Mouse (Mus musculus) urinary bladder, postnatal 14 days (tissue): ENCODE measurements at regions not wholly inside any gene's neighbourhood (a gene's known extent, or its start where the extent isn't known, plus 50 kb on each side); places are given as distances from the start of the nearest gene placed in this dataset.
"Not testable (repeated sequence)": the region's sequence is repeated elsewhere in the genome, so short reads cannot be mapped to it uniquely, and the experiment has no call there.

ENCODE experiments used
- DNase-seq: peaks from one replicate; pipeline ENCODE4 v3.0.0; 2021; ENCODE audit warnings: low spot score

DNA sequence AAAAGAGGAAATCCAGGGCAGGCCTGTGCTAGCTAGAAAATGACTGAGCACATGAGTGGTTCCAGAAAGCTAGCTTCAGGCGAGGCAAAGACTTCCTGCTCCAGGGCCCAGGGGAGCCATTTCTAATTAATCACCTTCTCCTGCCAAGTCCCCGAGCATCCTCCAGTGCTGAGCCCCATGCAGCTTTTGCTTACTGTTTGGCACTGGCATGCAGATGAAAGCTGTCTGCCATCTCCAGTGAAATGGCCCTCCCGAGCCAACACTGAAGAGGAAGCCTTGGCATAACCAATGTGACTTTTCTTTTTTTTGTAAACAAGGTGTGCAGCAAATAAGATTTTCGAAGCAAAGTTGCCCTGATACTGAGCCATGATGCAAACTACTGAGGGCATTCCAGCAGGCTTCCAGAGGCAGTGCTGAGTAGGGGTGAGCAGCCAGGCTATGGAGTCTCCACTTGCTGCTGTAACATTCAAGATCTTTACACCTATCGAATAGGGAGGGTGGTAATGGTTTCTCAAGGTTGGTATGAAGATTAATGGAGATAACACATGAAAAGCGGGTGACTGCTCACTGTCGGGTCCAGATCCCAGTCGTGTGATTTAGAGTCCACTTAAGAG lies 125.4 kb upstream of the Immp2l start:
- DNase-seq = no peak

DNA sequence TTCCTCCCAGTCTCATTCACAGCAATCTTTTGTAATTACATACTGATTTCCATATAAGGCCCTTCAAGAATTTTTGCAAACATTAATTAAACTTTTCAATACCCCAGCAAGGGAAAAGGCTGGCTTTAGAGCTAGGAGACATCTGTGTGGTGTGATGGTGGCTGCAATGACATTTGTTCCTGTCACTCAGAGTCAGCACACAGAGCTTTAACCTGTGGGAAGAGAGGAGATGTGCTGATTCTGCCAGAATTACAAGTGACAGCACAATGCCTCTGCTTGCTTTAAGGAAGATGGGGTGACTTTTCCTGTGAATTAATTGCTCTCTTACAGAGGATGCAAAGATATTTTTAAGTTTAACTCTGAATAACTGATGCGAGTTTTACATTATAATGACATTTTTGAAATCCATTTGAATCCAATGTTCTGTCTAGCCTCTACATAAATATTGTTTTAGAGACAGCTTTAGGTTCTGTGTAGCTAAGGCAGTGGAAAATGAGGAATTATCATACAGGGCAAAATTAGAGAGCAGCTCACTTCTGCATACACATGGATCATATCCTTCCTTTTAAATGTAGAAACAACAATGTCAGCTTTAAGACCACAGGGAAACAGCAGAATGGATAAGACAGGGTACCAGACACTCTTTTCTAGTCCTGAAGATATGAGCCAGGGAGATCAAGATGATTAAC lies 118.1 kb upstream of the Immp2l start:
- no peak for DNase-seq

DNA sequence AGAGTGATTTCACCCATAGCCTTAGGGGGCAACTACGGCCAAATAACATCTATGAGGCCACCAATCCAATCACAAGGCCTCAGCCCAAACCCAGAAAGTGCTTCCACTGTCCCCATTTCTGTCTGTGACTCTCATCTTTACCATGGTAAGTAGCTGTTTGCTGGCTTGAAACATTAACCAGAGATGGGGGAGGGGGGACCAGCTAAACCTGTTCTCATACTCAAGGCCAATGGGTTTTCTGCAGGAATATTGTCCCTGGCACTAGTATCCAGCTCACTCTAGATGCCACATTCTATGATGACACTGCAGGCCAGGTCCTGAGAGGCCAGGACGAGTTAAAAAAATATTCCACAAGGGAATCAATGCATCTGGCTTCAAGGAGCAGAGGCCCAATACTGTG lies 117.1 kb upstream of the Immp2l start:
- peak; percentile 20 for DNase-seq

DNA sequence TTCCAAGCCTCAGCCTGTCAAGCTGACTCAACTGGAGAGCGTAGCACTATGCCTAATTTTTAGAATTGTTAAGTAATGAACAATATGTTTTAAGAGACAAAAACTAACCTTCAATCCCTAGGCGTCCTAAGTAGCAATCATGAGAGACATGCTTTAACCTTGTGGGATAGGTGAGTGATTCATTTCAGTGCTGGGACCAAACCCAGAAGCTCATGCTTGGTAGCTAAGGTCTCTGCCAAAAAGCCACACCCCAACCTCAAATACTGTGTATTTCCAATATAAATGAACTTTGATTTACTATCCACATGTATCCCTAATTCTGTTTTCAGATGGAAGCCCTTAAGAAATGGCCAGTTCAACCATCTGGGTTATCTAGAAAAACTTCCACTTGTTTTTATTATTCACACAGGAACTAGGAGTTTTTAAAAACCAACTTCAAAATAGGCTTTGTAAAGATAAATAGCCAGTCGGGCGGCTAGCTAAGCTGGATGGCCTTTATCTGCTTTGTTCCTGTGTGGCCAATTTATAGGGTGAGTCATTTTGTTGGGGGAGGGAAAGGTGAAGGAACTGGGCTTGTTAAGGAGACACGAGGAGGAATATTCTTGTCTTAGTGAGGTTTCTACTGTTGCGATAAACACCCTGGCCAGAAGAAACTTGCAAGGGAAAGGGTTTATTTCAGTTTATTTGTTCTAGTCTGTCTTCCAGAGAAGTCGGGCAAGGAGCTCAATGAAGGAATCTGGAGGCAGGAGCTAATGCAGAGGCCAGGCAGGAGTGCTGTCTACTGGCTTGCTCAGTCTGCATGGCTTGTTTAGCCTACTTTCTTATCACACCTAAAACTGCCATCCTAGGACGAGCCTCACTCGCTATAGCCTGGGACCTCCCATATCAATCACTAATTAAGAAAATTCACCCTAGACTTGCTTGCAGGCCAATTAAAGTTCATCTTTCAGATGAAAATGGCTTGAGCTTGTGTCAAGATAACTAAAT lies 114.8 kb upstream of the Immp2l start:
- peak; percentile 21 for DNase-seq

DNA sequence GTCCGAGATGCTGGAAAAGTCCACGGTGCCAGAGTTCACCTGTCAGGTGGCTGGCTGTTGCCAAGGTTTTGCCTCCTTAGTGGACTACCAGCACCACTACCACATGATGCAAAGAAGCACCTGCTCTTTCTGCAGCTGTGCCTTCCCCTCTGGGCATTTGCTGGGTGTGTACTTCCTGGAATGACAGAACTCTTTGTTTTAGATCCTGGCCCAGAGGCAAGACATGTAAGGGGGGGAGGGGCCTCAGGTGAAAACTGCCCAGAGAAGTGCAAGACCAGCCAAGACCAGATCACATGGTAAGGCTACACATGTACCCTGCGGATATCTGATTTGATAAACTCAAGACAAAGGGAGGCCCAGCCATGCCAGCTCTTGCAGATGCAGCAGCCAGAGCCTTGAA lies 106.4 kb upstream of the Immp2l start:
- DNase-seq = peak; percentile 25

DNA sequence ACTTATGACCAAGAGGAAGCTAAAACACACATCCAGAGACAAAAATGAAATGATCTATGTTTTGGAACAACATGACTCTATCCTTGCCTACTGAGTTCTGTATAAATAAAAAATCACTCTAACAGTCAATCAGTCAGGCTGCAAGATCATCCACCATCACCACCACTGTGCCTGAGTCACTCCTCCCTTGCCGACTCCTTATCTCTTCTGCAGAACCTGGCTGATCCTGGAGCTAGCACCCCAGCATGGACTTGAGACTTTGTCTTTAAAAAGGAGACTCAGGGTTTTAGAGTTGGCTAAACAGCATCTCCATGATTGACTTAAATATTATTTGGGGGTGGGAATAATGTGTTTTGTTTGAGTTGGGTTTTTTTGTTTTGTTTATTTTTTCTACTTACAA lies 101.9 kb upstream of the Immp2l start:
- DNase-seq = no peak

DNA sequence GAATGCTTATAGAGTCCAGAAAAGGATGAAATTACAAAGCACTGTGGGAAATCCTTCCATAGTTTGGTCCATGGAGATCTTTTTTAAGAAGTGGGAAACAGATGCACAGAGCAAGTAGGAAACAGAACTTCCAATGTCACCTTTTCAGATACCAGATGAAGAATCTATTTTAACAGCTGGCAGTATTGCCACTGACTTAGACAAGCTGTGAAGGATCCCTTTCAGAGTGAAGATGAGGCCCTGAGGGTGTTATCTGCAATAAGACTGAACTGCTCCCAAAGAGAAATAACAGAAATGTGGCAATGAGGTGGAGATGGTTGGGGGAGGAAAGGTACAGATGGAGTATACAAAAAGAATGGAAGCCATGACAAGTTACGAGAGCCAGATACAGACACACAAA lies 97.2 kb upstream of the Immp2l start:
- no peak for DNase-seq

DNA sequence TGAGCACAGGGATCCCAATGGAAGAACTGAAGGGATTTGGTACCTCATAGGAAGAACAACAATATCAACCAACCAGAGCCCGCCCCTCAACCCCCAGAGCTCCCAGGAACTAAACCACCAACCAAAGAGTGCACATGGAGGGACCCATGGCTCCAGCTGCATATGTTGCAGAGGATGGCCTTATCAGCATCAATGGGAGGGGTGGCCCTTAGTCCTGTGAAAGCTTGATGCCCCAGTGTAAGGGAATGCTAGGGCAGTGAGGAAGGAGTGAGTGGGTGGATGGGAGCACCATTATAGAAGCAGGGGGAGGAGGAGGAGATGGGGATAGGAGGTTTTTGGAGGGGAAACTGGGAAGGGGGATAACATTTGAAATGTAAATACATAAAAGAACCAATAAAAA lies 94.5 kb upstream of the Immp2l start:
- DNase-seq = not testable (repeated sequence)

DNA sequence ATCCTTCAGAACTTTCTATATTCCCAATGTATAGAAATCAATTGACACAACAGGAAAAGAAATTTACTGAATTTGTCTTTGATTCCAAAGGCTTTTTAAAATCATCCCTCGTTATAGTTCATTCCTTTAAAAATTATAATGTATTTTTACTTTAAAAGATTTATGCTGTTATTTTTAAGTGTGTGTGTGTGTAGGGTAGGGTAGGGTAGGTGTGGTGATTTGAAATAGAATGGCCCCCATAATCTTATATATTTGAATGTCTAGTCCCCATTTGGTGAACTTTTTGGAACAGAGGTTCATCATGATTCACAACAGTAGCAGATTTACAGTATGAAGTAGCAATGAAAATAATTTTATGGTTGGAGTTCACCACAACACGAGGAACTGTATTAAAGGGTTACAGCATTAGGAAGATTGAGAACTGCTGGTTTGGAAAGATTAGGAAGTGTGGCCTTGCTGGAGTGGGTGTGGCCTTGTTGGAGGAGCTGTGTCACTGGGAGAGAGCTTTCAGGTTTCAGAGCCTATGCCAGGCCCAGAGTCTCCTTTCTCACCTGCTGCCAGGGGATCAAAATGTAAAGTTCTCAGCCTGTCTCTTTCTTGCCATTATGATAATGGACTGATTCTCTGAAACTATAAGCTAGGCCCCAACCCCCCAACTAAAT lies 88.7 kb upstream of the Immp2l start:
- no peak for DNase-seq

DNA sequence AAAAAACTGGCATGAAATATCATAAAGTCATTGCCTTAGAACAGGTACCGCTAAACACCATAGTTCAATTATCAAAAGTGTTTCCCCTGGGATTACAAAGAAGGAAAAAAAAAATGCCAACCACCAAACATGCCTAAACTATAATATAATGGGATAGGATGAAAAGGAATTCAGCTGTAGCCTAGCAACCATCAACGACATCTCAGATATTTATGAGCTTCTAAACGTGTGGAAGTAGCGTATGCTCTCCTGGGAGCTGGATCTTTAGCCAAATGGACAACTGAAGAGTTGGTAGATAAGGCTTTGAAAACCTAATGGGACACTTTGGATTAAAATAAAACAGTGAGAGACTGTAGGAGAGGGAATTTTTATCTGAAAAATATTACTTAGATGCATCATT lies 86.9 kb upstream of the Immp2l start:
- no peak for DNase-seq

DNA sequence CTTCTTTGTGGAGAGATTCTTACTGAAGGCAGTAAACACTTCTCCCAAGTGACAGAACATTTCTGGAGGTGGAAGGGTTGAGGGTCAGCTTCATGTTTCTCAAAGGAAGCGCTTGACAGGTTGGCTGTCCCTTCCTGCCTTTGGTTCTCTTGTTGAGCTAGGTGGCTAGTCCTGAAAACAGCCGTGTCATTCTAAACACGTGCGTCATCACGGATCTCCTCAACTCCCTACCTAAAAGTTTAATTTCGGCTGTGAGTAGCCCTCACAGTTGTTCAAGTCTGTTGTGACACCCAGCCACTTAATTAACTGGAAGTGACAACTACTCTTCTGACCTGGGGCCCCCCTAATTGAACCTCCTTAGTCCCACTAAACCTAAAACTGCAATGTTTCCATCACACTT lies 77.0 kb upstream of the Immp2l start:
- no peak for DNase-seq

DNA sequence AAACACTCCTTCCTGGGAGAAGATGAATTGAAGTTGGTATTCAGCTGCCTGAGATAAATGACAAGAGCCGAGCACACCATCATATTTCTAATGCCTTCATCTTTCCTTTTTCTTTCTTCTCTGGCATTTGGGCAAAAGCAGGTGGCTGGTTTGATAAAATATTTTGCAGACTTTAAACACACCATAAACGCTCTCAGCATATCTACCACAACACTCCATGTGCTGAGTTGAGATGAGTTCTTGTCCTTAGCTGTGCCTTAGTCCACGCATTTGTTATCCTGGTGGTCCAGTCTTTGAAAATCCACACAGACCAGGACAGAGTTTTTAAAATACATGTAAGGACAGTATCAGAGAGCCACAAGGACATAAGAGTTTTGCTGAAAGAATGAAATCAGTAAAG lies 74.3 kb upstream of the Immp2l start:
- no peak for DNase-seq

DNA sequence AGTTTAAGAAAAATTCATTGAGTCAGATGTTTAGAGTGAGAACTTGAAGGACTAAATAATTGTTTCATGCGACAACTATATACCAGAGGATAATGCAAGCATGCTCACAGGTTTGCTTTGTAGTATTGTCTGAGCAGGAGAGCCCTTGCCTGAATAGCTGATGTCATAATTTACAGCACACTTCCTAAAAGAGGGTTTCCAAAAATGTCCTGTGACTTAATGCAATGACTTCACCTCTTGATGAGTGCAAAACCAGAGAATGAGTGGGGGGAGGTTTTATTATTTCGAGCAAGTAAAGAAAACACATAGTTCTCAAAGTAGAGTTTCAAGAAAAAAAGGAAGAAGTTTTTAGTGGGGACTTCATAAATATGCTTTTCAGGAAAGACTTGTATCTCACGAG lies 65.4 kb upstream of the Immp2l start:
- DNase-seq = no peak

DNA sequence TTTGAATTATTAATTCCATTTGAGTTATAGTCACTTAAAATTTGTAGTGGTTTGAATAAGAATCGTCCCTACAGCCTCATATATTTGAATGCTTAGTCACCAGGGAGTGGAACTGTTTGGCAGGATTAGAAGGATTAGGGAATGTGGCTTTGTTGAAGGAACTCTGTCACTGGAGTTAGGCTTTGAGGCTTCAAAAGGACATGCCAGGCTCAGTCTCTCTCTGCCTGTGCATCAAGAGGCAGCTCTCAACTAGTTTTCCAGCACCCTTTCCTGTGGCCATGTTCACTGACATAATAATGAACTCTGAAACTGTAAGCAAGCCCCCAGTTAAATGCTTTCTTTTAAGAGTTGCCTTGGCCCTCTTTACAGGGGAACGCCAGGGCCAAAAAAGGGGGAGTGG lies 58.9 kb upstream of the Immp2l start:
- DNase-seq = no peak

DNA sequence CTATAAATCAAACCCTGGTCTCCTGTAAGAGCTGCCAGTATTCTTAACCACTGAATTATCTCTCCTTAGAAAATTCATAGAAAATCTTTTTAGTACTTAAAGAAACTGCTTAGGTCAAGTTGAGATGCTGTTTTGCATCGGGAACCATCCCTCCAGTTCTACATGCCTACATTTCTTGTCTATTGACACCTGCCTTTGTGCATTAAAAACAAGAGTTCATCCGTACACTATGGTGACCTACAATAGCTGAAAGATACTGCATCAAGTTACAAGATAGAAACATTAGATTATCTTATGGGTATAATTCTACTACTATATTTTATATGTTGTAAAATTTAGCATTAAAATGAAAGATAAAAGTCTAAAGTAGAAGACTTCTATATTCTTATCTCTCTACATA lies 57.6 kb upstream of the Immp2l start:
- DNase-seq = no peak

DNA sequence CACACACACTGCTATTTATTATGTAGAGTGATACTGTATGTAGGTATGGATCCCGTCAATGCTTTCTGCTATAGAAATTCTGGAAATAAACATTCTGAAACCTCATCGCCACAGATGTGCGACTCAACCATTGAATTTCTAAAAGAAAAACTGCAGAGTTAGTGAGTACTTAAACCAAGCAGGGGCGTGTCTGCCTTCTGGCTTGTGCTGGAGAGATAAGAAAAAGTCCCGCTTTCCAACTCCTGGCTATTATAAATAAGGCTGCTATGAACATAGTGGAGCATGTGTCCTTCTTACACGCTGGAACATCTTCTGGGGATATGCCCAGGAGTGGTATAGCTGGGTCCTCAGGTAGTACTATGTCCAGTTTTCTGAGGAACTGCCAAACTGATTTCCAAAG lies 57.2 kb upstream of the Immp2l start:
- DNase-seq = not testable (repeated sequence)

DNA sequence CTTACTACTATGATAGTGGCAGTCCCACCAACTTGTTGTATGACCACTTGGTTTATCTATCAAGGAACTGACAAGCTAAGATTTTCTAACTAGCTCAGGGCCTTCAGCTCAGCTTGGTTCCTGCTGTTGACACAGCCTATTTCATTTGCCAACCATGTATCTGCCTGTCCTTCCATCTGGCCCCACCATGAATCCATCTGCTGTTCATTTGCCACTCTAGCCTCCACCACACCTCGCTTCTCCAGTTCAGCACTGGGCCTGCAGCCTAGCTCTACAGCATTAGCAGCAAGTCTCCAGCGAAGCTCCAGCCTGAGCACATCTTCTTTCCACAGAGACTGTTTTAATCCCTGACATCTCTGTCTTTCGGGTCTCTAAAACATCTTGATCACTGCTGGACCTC lies 51.0 kb upstream of the Immp2l start:
- DNase-seq = no peak
